Mouse (Mus musculus): ENCODE measurements at regions not wholly inside any gene's neighbourhood (a gene's known extent, or its start where the extent isn't known, plus 50 kb on each side); places are given as distances from the start of the nearest gene placed in this dataset.

DNA sequence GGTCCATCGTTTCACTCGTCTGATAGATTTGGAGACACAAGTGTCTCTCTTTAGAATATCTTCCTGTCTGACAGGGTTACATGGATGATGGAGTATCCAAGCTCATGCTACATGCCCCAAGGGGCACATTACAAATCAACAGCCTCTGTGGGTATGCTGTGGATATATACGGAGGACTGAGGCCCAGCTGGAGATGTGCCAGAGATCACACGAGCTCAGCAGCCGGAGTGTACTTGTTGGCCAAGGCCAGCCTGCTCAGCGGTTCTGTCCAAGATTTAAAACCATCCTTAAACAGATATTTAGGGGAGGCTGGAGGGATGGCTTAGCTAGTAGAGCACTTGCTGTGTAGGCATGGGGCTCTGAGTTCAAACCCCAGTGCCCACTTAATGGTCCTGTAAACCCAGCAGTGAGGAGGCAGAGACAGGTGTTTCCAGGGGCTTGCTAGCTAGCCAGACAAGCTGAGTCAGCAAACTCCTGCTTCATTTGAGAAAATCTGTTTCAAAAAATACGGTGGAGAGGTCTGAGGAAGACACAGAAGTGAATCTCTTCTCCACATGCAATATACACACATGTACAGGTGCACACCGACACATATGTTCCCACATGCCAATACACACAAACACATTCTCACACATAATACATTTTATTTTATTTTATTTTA is 85.6 kb upstream of the Aldh1b1 start:
- DNase-seq (ENCODE audit: low spot score in 2 of 2) = no peak

- no peak for DNase-seq (ENCODE audit: low spot score in 2 of 2)
Measured at GRCm38 (mm10) chr4:45703997-45704396, 94.8 kb upstream of the Aldh1b1 start.

GRCm38 (mm10) chr4:45699601-45700000 is 99.2 kb upstream of the Aldh1b1 start:
- no peak for DNase-seq (ENCODE audit: low spot score in 2 of 2)

GRCm38 (mm10) chr4:45695239-45695638 is 103.6 kb upstream of the Aldh1b1 start:
- no peak for DNase-seq (ENCODE audit: low spot score in 2 of 2)

- DNase-seq (ENCODE audit: low spot score in 2 of 2) = no peak
Measured at GRCm38 (mm10) chr4:45689991-45690916, 108.6 kb upstream of the Aldh1b1 start.

- no peak for DNase-seq (ENCODE audit: low spot score in 2 of 2)
Measured at GRCm38 (mm10) chr4:45689572-45689971, 109.2 kb upstream of the Aldh1b1 start.

- no peak for DNase-seq (ENCODE audit: low spot score in 2 of 2)
Measured at GRCm38 (mm10) chr4:45688233-45688632, 110.6 kb upstream of the Aldh1b1 start.

GRCm38 (mm10) chr4:45685031-45685430 is 113.8 kb upstream of the Aldh1b1 start:
- DNase-seq (ENCODE audit: low spot score in 2 of 2) = no peak

- no peak for DNase-seq (ENCODE audit: low spot score in 2 of 2)
Measured at GRCm38 (mm10) chr4:45683205-45683604, 115.6 kb upstream of the Aldh1b1 start.

DNA sequence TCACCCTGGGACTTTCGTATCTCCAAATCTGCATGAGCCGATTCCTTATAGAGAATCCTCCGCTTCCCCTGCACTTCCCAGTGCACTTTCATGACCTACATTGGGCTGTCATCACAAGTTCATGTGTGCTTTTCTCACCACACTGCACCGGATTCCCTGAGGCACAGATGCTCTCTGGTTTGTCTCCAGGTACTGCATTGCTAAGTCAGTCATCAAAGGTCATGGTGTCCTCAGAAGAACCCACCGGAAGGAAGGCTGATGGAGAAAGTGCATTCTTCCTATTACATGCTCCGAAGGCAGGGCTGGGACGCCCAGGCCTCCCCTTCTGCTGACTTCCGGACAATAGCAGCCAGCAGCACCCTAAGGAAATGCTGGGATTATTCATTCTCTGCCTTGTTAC is 116.1 kb upstream of the Aldh1b1 start:
- DNase-seq (ENCODE audit: low spot score in 2 of 2) = no peak

DNA sequence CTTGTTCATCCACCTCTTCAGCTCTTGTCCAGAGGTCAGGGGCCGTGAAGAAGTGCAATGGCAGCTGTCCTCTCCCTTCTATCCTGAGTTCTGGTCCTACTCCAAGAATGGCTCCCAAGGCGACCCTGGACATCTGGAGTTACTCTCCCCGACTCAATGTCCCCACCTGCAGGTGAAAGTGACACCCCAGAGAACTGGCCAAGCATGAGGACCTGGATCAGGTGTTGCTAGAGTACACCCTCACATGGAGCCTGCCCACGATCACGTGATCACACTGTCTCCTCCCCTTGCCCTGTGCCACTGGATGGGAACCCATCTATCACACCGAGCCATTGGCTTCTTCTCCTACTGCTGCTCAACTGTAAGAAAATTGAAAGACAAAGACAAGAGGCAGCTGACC is 122.7 kb upstream of the Aldh1b1 start:
- no peak for DNase-seq (ENCODE audit: low spot score in 2 of 2)

DNA sequence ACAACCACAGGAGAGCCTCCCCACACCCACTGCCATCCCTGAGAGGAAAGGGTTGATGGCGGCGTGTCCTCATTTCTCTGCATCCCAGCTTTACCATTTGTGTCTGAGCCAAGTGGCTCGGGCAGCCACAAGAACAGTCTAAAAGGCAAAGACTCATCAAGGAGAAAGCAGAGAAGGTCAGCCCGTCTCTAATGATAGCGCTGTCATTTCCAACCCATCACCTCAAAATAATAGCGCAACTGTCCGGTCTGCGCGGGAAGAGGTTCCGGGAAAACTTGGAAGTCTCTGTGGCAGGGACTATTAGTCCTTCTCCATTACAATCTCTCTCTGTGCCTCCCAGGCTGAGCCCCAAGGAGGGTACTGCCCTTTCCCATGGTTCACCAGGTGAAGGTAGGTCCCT is 124.5 kb upstream of the Aldh1b1 start:
- no peak for DNase-seq (ENCODE audit: low spot score in 2 of 2)

GRCm38 (mm10) chr4:45673081-45673819 is 125.6 kb upstream of the Aldh1b1 start:
- DNase-seq (ENCODE audit: low spot score in 2 of 2) = no peak

DNA sequence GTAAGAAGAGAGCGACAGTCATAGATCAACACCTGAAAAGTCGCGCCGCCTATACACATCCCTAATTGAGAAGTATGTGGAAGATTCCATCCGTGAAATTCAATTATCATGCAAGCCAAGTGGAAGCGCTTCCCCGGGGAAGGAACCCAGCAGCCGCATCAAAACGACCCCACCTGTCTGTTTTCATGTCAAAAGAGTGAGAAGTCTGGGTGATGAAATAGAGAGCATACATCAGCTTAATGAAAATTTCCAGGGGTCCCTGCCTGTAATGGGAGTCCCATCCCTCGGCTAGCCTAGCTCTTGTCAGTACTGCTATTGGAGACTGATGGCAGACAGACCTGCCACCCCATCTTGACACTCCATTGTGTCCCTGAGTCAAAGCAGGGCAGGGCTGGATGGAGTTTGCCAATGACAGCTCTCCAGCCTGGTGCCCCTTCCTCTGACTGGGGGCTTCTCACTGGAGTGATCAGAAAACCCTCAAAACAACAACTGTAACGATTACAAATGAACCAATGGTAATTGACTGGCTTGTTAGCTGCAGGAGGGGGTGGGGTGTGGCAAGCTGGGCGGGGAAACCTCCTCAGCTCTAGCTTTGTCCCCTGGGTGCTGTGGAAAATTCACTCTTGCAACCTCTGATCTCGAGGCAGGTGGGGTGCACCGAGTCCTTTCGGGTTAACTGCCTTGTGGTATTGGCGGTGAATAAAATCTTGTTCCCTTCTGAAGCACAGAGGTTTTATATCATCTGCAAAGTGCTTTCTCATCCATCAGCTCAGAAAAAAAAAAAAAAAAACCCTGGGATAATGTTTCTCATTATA is 126.4 kb upstream of the Aldh1b1 start:
- no peak for DNase-seq (ENCODE audit: low spot score in 2 of 2)

GRCm38 (mm10) chr4:45664372-45664771 is 132.1 kb upstream of the Shb start:
- DNase-seq (ENCODE audit: low spot score in 2 of 2) = no peak

- DNase-seq (ENCODE audit: low spot score in 2 of 2) = no peak
Measured at GRCm38 (mm10) chr4:45657350-45657978, 125.2 kb upstream of the Shb start.

DNA sequence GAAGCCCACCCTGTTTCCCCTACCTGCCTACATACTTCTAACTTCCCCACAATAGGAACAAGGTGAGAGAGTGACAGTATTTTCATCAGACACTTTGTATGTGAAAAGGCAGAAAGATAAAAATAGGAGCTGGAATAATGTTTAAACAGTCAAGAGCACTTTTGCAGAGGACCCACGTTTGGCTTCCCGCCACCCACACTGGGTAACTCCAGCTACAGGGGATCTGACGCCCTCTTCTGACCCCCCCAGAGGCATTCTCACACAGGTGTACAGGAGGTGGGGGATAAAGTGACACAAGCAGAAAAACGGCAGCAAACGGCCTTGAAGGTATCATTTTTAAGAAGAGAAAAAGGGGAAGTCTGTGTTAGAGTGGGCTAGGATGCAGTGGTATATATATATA is 123.5 kb upstream of the Shb start:
- DNase-seq (ENCODE audit: low spot score in 2 of 2) = no peak

- no peak for DNase-seq (ENCODE audit: low spot score in 2 of 2)
Measured at GRCm38 (mm10) chr4:45654804-45655155, 122.5 kb upstream of the Shb start.

GRCm38 (mm10) chr4:45654019-45654803 is 121.9 kb upstream of the Shb start:
- no peak for DNase-seq (ENCODE audit: low spot score in 2 of 2)

- DNase-seq (ENCODE audit: low spot score in 2 of 2) = no peak
Measured at GRCm38 (mm10) chr4:45648884-45649577, 116.8 kb upstream of the Shb start.

Measured in natural killer cell, adult 2 months (primary cell).